Mouse (Mus musculus) left cerebral cortex, postnatal 10 days (tissue): ENCODE data around the gene Gata3. TPM values are rescaled to one million over a fixed set of nuclear protein-coding genes. Genes with fewer than 3 reads are reported as not detected.
A peak's percentile ranks its signal among the peaks of the same experiment; 100 is the strongest.

ENCODE experiments used
- DNase-seq, 2 experiments: peaks; one replicate each; pipeline ENCODE4 v3.0.0; 2021 to 2022; ENCODE audit warnings: low spot score in 2 of 2, mixed read lengths in 1 of 2; ENCODE audit errors: extremely low spot score in 1 of 2
- intact Hi-C: fragments of 180-260 bp; cut with DNase I; formaldehyde crosslinking; loops from one replicate; pipeline ENCODE4 v1.15.1; 2025
- total RNA-seq, 2 experiments: library from RNA; stranded (reverse); gene quantifications; 2 replicates each; pipeline ENCODE4 v1.2.3; 2021

Gata3 gene
- total RNA-seq, 2 experiments from 2014 or later, result 0.11 to 0.49 TPM

DNA sequence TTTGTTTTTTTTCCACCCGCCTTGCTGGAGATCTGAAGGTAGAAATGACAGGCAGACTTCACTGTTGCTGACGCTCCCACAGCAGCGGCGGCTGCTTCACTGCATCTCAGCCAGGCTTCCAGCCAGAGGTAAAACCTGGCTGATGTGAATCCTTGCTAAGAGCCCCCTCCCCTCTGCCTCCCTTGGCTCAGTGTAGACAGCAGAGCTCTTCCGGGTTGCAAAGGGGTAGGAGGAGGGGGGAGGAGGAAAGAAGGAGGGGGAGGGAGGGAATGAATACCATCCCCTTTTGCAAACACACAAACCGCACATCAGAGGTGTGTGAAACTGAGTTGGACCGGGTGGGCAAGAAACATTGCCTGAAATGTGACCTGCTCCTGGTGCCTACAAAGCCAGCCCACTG is 2.2 kb downstream of the Gata3 start:
- intact Hi-C loops, result no loop called here
- DNase-seq, result no peak

GRCm38 (mm10) chr2:9886921-9887610 is 2.8 kb downstream of the Gata3 start:
- DNase-seq, result no peak
- intact Hi-C loops, result no loop called here

DNA sequence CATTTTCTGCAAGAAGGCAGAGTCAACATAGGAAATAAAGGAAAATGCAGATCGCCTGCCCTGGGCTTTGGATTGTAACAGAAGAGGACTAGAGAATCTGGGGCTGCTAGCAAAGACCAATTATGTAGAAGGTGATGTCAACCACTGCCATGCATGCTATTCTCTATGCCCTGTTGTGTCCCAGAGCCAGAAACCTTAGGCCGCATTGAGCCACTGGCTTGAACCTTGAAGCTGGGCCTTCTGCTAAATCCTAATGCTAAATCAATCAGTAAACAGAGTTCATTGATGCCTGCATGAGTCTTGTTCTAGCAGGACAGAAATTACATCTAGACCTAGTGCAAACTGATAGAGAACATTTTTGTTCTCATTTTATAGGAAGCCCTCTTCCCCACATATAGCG is 3.8 kb downstream of the Gata3 start:
- intact Hi-C loops, result no loop called here
- no peak for DNase-seq

- intact Hi-C loops, result no loop called here
- DNase-seq, result no peak
These were observed 4.5 kb downstream of the Gata3 start for GRCm38 (mm10) chr2:9885217-9885770.

GRCm38 (mm10) chr2:9884533-9885216 is 5.2 kb downstream of the Gata3 start:
- no peak for DNase-seq
- intact Hi-C loops, result loop anchor here (5.0 kb wide), 2 partner anchors 1127 to 1207 kb away; no protein-coding TSS in a partner anchor

DNA sequence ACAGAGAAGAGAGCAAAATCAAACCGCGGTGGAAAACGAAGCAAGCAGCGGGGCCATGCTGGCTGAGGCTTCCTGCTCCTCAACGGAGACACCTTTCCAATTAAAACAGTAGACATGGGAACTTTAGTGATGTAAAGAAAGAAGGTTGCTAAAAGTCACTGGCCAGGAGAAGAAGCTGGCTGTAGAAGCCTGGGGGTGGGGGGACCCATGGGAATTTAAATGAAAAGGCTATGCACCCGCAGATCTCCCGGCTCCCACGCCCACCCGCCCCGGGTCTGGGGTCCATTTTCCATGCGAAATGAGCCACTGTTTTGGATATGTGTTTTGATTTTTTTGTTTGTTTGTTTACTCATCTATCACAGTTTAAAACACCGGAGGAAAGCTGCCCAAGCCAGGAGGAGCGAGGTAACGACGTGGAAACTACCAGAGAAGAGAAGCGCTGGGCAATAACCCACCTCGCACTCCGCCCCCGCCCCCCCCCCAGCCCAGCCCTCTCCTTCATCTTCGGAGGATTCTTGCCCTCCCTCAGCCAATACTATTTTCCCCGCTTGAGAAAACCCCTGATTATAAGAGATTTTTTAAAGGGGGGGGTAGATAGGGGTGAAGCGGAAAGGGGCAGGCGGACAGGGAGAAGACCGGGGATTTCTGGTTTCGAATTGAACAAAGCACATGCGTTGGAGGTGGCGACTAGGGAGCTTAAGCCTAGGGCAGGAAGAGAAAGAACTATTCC is 5.9 kb downstream of the Gata3 start:
- intact Hi-C loops, result loop anchor here (5.0 kb wide), 2 partner anchors 1127 to 1207 kb away; no protein-coding TSS in a partner anchor
- DNase-seq, result no peak

DNA sequence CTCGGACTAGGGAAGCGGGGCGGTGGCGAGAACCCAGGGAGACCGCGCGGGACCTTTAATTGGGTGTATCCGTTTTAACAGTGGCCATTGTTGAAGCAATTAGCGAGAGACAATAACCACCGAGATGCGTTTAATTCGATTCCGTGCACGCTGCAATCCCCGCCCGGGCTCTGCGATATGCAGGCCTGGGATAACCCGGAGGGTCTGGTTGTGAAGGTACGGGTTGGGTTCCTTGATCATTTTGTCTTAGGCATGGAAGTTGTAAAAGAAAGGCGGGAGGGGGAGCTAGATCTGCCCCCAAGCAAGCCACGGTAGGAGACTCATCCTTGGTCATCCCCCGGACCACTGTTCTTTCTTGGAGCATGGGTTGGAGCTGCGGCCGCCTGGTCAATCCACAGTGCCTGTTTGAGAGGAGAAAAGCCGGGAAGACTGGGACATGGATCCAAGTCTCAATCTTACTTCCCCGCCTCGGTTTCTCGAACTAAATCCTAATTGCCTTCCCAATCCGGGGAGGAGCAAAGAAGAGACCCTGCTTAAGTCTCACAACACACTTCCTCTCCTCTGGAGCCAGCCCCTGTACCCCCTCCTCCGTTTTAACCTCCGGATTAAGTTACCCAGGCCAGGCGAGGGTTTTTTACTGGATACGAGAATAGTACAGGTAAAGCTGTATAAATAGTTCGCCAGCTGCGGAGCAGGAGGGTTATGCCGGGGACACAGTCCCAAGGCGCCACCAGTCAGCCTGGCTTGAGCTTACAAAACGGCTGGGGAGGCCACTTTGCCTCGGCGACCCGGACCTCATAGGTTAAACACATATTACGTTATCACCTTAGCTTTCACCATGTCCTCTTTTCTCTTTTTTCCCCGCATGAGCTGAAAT is 6.7 kb downstream of the Gata3 start:
- intact Hi-C loops, result loop anchor here (5.0 kb wide), 2 partner anchors 1126 to 1206 kb away; no protein-coding TSS in a partner anchor
- DNase-seq, result no peak

DNA sequence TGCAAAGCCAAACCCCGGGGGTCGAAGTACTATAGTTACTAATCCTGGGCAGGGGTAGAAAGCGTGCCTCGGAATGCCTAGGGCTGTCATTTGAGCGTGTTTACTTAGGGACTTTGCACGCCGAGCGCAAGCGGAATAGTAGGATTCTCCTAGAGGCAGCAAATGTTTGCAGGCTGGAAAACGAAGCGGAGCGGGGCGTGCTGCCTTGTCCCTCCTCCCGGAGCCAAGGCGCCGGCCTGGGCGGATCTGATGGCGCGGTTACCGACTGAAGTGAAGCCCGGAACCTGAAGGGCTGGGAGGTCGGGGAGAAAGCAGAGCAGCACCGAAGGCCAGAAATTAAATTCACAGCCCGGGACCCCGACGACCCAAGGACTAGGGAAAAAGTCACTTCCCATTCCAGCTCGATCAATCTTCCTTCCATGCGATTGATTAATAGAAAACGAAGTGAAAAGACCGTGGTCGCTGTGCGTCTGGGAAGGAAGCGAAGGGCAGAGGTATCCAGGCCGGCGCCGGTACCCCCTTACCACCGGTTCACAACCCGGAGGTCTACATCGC is 7.4 kb downstream of the Gata3 start:
- intact Hi-C loops, result loop anchor here (5.0 kb wide), 2 partner anchors 1125 to 1205 kb away; no protein-coding TSS in a partner anchor
- DNase-seq, result peak in 1 of 2 experiments; percentile 42

DNA sequence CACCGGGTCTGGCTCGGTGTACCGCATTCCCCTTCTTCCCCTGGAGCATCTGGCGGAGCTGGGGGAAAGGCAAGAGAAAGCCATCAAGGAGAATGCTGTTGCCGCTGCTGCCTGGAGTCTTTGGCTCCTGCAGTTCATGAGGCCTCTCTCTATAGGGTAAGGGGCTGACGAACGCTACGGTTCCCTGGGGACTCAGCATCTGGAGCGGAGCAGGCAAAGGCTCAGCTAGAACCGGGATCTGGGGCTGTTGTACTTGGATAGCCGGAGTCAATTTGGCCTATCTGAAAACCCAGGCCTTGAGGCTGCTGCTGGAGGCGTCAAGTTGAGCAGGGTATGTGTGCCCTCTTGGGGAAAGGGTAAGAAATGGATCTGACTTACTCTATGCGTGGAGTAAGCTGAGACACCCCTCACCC is 8.2 kb downstream of the Gata3 start:
- intact Hi-C loops, result loop anchor here (5.0 kb wide), 2 partner anchors 1124 to 1204 kb away; no protein-coding TSS in a partner anchor
- no peak for DNase-seq

GRCm38 (mm10) chr2:9881051-9881591 is 8.7 kb downstream of the Gata3 start, which contains the start of gene 4930412O13Rik:
Gene 4930412O13Rik, plus strand, starts transcription at chr2:9881252.
- intact Hi-C loops, result loop anchor here (5.0 kb wide), 2 partner anchors 1124 to 1204 kb away; no protein-coding TSS in a partner anchor
- DNase-seq, result peak in 1 of 2 experiments; percentile 31

DNA sequence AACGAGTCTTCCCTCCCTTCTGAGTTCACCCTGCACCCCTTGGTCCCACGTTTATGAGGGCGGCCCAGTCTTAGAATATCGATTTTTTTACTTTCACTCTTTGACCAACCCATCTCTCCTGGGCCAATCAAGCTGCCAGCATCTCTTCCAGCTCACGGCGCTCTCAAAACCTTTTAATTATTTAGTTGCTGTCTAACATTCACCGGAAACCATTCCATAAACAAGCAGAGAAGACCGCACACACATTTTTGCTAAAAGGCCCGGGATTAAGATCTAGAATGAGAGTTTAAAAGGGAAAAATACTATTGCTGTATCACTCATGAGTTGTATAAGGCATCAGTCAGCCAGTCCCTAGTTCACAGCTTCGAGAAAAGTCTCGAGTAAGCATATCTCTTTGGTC is 9.6 kb downstream of the Gata3 start:
- no peak for DNase-seq
- intact Hi-C loops, result loop anchor here (5.0 kb wide), 2 partner anchors 1123 to 1203 kb away; no protein-coding TSS in a partner anchor

GRCm38 (mm10) chr2:9879493-9879892 is 10.3 kb downstream of the Gata3 start:
- peak; percentile 60 to 94 for DNase-seq
- intact Hi-C loops, result loop anchor here (5.0 kb wide), 1 partner anchor 802 kb away; no protein-coding TSS in a partner anchor

GRCm38 (mm10) chr2:9879092-9879491 is 10.7 kb downstream of the Gata3 start:
- intact Hi-C loops, result loop anchor here (5.0 kb wide), 1 partner anchor 802 kb away; no protein-coding TSS in a partner anchor
- no peak for DNase-seq

DNA sequence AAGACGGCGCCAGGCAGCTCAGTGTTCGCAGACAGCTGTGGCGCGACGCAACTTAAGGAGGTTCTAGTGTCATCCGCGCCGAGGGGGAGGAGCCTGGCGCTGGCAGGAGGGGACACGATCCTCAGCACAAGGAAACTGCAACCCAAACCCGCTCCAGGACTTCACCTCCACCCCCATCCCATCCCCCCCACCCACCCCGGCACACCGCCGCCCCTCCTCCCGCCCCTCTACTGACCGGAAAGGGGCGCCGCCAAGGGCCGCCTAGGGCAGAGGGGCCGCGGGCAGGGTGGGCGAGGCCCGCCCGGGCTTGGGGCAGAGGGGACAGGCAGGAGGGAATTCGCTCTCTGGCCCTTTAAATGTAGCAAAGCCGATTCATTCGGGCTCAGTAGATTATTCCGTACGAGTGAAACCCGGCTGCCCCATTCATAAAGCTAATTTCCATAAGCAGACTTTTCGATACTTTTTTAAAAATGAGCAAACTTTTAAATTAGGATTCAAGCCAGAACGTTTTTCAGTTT is 11.2 kb downstream of the Gata3 start:
- intact Hi-C loops, result loop anchor here (5.0 kb wide), 1 partner anchor 801 kb away; no protein-coding TSS in a partner anchor
- peak in 1 of 2 experiments; percentile 41 for DNase-seq

GRCm38 (mm10) chr2:9877966-9878563 is 11.8 kb downstream of the Gata3 start:
- intact Hi-C loops, result loop anchor here (5.0 kb wide), 1 partner anchor 801 kb away; no protein-coding TSS in a partner anchor
- no peak for DNase-seq

DNA sequence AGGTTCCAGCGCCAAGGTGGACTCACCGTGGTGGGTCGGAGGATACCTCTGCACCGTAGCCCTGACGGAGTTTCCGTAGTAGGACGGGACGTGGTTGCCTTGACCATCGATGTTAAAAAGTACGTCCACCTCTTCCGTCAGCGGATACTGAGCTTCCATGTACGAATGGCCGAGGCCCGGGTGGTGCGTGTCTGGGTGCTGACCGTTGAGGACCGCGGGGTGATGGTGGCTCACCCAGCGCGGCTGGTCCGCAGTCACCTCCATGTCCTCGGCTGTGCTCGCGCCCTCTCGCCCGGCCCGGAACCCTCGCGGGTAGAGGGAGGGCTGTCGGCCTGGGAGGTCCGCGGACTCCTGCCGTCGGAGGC is 12.5 kb downstream of the Gata3 start:
- intact Hi-C loops, result loop anchor here (5.0 kb wide), 1 partner anchor 800 kb away; no protein-coding TSS in a partner anchor
- DNase-seq, result no peak
